Mouse (Mus musculus) liver, embryonic 14.5 days (tissue): ENCODE data around the gene Flad1.

Experiments
- CTCF ChIP-seq: IDR thresholded peaks from 2 replicates; pipeline ENCODE4 v1.5.1; 2016; ENCODE audit warnings: antibody characterized with exemption, low read depth, control low read depth
- EP300 ChIP-seq: IDR thresholded peaks from 2 replicates; pipeline ENCODE4 v1.6.1; 2016; ENCODE audit warnings: antibody characterized with exemption, low read depth

GRCm38 (mm10) chr3:89409701-89410100, 2.0 kb downstream of the Flad1 start:
- TF ChIP-seq CTCF (no peak), EP300 (no peak)
